Mouse (Mus musculus): ENCODE measurements at regions not wholly inside any gene's neighbourhood (a gene's known extent, or its start where the extent isn't known, plus 50 kb on each side); places are given as distances from the start of the nearest gene placed in this dataset.

GRCm38 (mm10) chr13:101225366-101225765, 392.1 kb upstream of the Slc30a5 start:
- 0 out of 2 replicates have a peak, but pooled peaks cover 4% of the 10 kb centered on the region for H3K4me1 ChIP-seq (ENCODE audit: insufficient read depth)
- H3K9ac ChIP-seq, result no peak overlapping the region
- no peak overlapping the region for H3K4me2 ChIP-seq (ENCODE audit: low read depth)
- H3K9me3 ChIP-seq (ENCODE audit: low read length), result no peaks in the 10 kb centered on the region
- ATAC-seq, result no peak
- H3K27me3 ChIP-seq (ENCODE audit: insufficient read depth, low read length), result no peaks in the 10 kb centered on the region
- no peak overlapping the region for H3K27ac ChIP-seq (ENCODE audit: low read depth, low read length)
- WGBS, result 73% methylated on average over 2 of the region's 2 CpGs
- no peaks in the 10 kb centered on the region for H3K36me3 ChIP-seq (ENCODE audit: insufficient read depth)
- H3K4me3 ChIP-seq (ENCODE audit: low read depth, low read length), result no peak overlapping the region
- no peak for TF ChIP-seq CTCF (IDR thresholded peaks at IDR 0.05; ENCODE audit: low read depth)
- no peak for DNase-seq

GRCm38 (mm10) chr13:101221331-101222043, 388.3 kb upstream of the Slc30a5 start:
- Histone ChIP-seq H3K4me3 (ENCODE audit: low read depth, low read length) (no peak overlapping the region), H3K9me3 (ENCODE audit: low read length) (no peaks in the 10 kb centered on the region), H3K36me3 (ENCODE audit: insufficient read depth) (no peaks in the 10 kb centered on the region), H3K27ac (ENCODE audit: low read depth, low read length) (no peak overlapping the region), H3K4me2 (ENCODE audit: low read depth) (no peak overlapping the region), H3K4me1 (ENCODE audit: insufficient read depth) (peaks cover 10% of the 10 kb centered on the region; the same call in 1 of the 2 replicates), H3K27me3 (ENCODE audit: insufficient read depth, low read length) (no peaks in the 10 kb centered on the region), H3K9ac (no peak overlapping the region)
- ATAC-seq (no peak), DNase-seq (no peak)
- WGBS, result 54% methylated on average over 7 of the region's 7 CpGs
- TF ChIP-seq CTCF (IDR thresholded peaks at IDR 0.05; ENCODE audit: low read depth), result no peak

GRCm38 (mm10) chr13:101219568-101219967, 386.3 kb upstream of the Slc30a5 start:
- Histone ChIP-seq H3K36me3 (ENCODE audit: insufficient read depth) (no peaks in the 10 kb centered on the region), H3K9ac (no peak overlapping the region), H3K4me3 (ENCODE audit: low read depth, low read length) (no peak overlapping the region), H3K9me3 (ENCODE audit: low read length) (no peaks in the 10 kb centered on the region), H3K27ac (ENCODE audit: low read depth, low read length) (no peak overlapping the region), H3K4me2 (ENCODE audit: low read depth) (no peak overlapping the region), H3K4me1 (ENCODE audit: insufficient read depth) (peaks cover 10% of the 10 kb centered on the region; the same call in 1 of the 2 replicates), H3K27me3 (ENCODE audit: insufficient read depth, low read length) (no peaks in the 10 kb centered on the region)
- WGBS, result 68% methylated on average over 5 of the region's 5 CpGs
- DNase-seq, result no peak
- ATAC-seq, result peak; percentile 36; the same call in 1 of the 2 replicates
- TF ChIP-seq CTCF (IDR thresholded peaks at IDR 0.05; ENCODE audit: low read depth), result no peak

GRCm38 (mm10) chr13:101216897-101217480, 383.8 kb upstream of the Slc30a5 start:
- no peak for ATAC-seq
- Histone ChIP-seq H3K4me3 (ENCODE audit: low read depth, low read length) (no peak overlapping the region), H3K27me3 (ENCODE audit: insufficient read depth, low read length) (no peaks in the 10 kb centered on the region), H3K9me3 (ENCODE audit: low read length) (no peaks in the 10 kb centered on the region), H3K36me3 (ENCODE audit: insufficient read depth) (no peaks in the 10 kb centered on the region), H3K27ac (ENCODE audit: low read depth, low read length) (no peak overlapping the region), H3K4me1 (ENCODE audit: insufficient read depth) (peaks cover 10% of the 10 kb centered on the region), H3K4me2 (ENCODE audit: low read depth) (no peak overlapping the region), H3K9ac (no peak overlapping the region)
- no peak for TF ChIP-seq CTCF (IDR thresholded peaks at IDR 0.05; ENCODE audit: low read depth)
- 43% methylated on average over 8 of the region's 8 CpGs for WGBS
- no peak for DNase-seq

DNA sequence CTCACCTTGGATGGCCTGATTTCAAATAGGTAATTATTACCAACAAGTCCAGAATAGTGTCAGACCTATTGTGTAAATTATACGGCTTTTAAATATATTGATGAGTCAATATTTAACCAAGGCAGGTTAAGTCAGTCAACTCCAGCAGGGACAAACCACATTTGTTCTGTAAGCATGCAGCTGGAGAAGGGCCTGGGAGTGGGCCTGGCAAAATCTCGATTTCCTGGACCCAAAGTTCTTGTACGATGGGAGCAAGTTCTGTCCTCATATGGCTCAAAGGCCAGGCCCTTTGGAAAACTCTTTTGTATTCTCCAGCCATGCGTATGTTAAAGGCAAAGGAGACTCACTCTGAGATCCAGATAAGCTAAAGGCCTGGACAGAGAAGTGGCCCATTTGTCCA, 383.2 kb upstream of the Slc30a5 start:
- H3K4me1 ChIP-seq (ENCODE audit: insufficient read depth), result peaks cover 10% of the 10 kb centered on the region
- H3K27ac ChIP-seq (ENCODE audit: low read depth, low read length), result no peak overlapping the region
- no peak overlapping the region for H3K4me2 ChIP-seq (ENCODE audit: low read depth)
- 68% methylated on average over 4 of the region's 4 CpGs for whole genome bisulfite sequencing
- no peak for DNase-seq
- no peaks in the 10 kb centered on the region for H3K9me3 ChIP-seq (ENCODE audit: low read length)
- no peak overlapping the region for H3K9ac ChIP-seq
- no peak for TF ChIP-seq CTCF (IDR thresholded peaks at IDR 0.05; ENCODE audit: low read depth)
- no peaks in the 10 kb centered on the region for H3K27me3 ChIP-seq (ENCODE audit: insufficient read depth, low read length)
- ATAC-seq, result no peak
- no peaks in the 10 kb centered on the region for H3K36me3 ChIP-seq (ENCODE audit: insufficient read depth)
- H3K4me3 ChIP-seq (ENCODE audit: low read depth, low read length), result no peak overlapping the region

GRCm38 (mm10) chr13:101215792-101216221, 382.6 kb upstream of the Slc30a5 start:
- peaks cover 5% of the 10 kb centered on the region for H3K4me1 ChIP-seq (ENCODE audit: insufficient read depth)
- no peak for ATAC-seq
- H3K9ac ChIP-seq, result no peak overlapping the region
- no peak for TF ChIP-seq CTCF (IDR thresholded peaks at IDR 0.05; ENCODE audit: low read depth)
- no peaks in the 10 kb centered on the region for H3K9me3 ChIP-seq (ENCODE audit: low read length)
- no peak overlapping the region for H3K27ac ChIP-seq (ENCODE audit: low read depth, low read length)
- no peaks in the 10 kb centered on the region for H3K36me3 ChIP-seq (ENCODE audit: insufficient read depth)
- H3K4me2 ChIP-seq (ENCODE audit: low read depth), result no peak overlapping the region
- H3K27me3 ChIP-seq (ENCODE audit: insufficient read depth, low read length), result no peaks in the 10 kb centered on the region
- 44% methylated on average over 11 of the region's 11 CpGs for WGBS
- no peak overlapping the region for H3K4me3 ChIP-seq (ENCODE audit: low read depth, low read length)
- DNase-seq, result no peak

- H3K9ac ChIP-seq, result no peak overlapping the region
- ATAC-seq (no peak), DNase-seq (no peak)
- no peaks in the 10 kb centered on the region for H3K9me3 ChIP-seq (ENCODE audit: low read length)
- no peaks in the 10 kb centered on the region for H3K27me3 ChIP-seq (ENCODE audit: insufficient read depth, low read length)
- H3K4me2 ChIP-seq (ENCODE audit: low read depth), result no peak overlapping the region
- no peaks in the 10 kb centered on the region for H3K36me3 ChIP-seq (ENCODE audit: insufficient read depth)
- 58% methylated on average over 5 of the region's 5 CpGs for WGBS
- H3K27ac ChIP-seq (ENCODE audit: low read depth, low read length), result no peak overlapping the region
- H3K4me1 ChIP-seq (ENCODE audit: insufficient read depth), result peaks cover 5% of the 10 kb centered on the region
- H3K4me3 ChIP-seq (ENCODE audit: low read depth, low read length), result no peak overlapping the region
- no peak for TF ChIP-seq CTCF (IDR thresholded peaks at IDR 0.05; ENCODE audit: low read depth)
Observed at GRCm38 (mm10) chr13:101215131-101215641, 382.0 kb upstream of the Slc30a5 start.

Data from forebrain, postnatal 0 days (tissue).